Mouse (Mus musculus): ENCODE results near the gene Spock1.

- no peak for TF ChIP-seq CHD2 (IDR thresholded peaks at IDR 0.05; ENCODE audit: low read depth, low read length)
- TF ChIP-seq ZNF384 (IDR thresholded peaks at IDR 0.05; ENCODE audit: low read depth, low read length) = no peak
These were observed 472.4 kb downstream of the Spock1 start for GRCm38 (mm10) chr13:57435726-57436220.

Data from ES-E14 (cell line).